Mouse (Mus musculus) urinary bladder, postnatal 4 days (tissue): ENCODE measurements around the gene Klhl8.

Experiments used
- DNase-seq, 2 experiments: peaks; one replicate each; pipeline ENCODE4 v3.0.0; 2021 to 2022; ENCODE audit warnings: low spot score in 2 of 2

Klhl8 gene

GRCm38 (mm10) chr5:103813997-103814542, 97.0 kb downstream of the Klhl8 start:
- no peak for DNase-seq

DNA sequence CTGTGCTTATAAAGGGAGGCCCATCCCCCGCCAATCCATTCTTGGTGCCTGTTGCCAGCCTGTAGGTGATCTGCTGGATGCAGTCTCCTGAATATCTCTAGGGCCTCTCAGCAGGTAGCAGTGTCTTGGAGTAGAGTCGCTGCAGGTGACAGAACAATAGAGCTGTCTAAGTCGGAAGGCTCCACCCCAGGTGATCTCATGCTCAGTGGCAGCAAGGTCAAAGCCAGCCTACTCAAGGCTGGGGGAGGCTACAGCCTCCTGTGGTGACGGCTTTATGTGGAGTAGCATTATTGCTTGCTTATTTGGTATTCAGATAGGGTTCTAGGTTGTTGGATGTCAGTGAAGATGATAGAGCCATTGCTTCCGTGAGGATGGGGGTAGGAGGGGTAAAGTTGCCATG, 97.8 kb downstream of the Klhl8 start:
- DNase-seq = no peak
